Mouse (Mus musculus) hindbrain, embryonic 16.5 days (tissue): ENCODE results near the gene Mat2b. TPM values are rescaled to one million over a fixed set of nuclear protein-coding genes. Genes with fewer than 3 reads are reported as not detected.
"Not testable (repeated sequence)": the region's sequence is repeated elsewhere in the genome, so short reads cannot be mapped to it uniquely, and the experiment has no call there.

Experiments used
- ATAC-seq: fragments of 200-750 bp; cut with Nextera tagmentation; 2 replicates; pipeline ENCODE4 v1.8.0; 2017; ENCODE audit warnings: moderate TSS enrichment, moderate library complexity
- H3K27ac ChIP-seq: fragments of 300-500 bp; sonication (generic); 2 replicates; pipeline ENCODE4 v1.5.1; 2014; ENCODE audit warnings: low read depth, mild to moderate bottlenecking, control low read depth, low read length, moderate library complexity
- H3K27me3 ChIP-seq: fragments of 300-500 bp; sonication (generic); replicated peaks from 2 replicates; pipeline ENCODE4 v1.6.1; 2014; ENCODE audit warnings: low read length; ENCODE audit not compliant: control insufficient read depth, insufficient read depth
- H3K36me3 ChIP-seq: fragments of 300-500 bp; sonication (generic); 2 replicates; pipeline ENCODE4 v1.6.1; 2014; ENCODE audit warnings: mild to moderate bottlenecking, low read length, moderate library complexity, mixed read lengths; ENCODE audit not compliant: control insufficient read depth, insufficient read depth
- H3K4me1 ChIP-seq: fragments of 300-500 bp; sonication (generic); 2 replicates; pipeline ENCODE4 v1.6.1; 2014; ENCODE audit warnings: low read depth, low read length; ENCODE audit not compliant: control insufficient read depth, insufficient read depth
- H3K4me2 ChIP-seq: fragments of 300-500 bp; sonication (generic); 2 replicates; pipeline ENCODE4 v1.6.1; 2014; ENCODE audit warnings: mild to moderate bottlenecking, low read length, control low read depth, moderate library complexity
- H3K4me3 ChIP-seq: fragments of 300-500 bp; sonication (generic); 2 replicates; pipeline ENCODE4 v1.5.1; 2014; ENCODE audit warnings: mild to moderate bottlenecking, low read length, control low read depth, moderate library complexity
- H3K9ac ChIP-seq: fragments of 300-500 bp; sonication (generic); 2 replicates; pipeline ENCODE4 v1.6.1; 2014; ENCODE audit warnings: low read depth, mild to moderate bottlenecking, control low read depth, low read length, moderate library complexity
- H3K9me3 ChIP-seq: fragments of 300-500 bp; sonication (generic); 2 replicates; pipeline ENCODE4 v1.6.1; 2014; ENCODE audit warnings: mild to moderate bottlenecking, low read length, moderate library complexity; ENCODE audit not compliant: control insufficient read depth
- WGBS: fragments of 180-500 bp; shearing (Covaris S2); extraction: QIAGEN DNeasy Blood & Tissue Kit; methylation state at CpG from one replicate; pipeline ENCODE4 v1.1.7; 2014; 5-methylcytosine and 5-hydroxymethylcytosine counted together
- polyA plus RNA-seq: library from polyadenylated mRNA; unstranded; fragments of >200 nt; fragmentation: Nextera tagmentation; extraction: Ambion mirVana; gene quantifications from 2 replicates; pipeline ENCODE4 v1.2.1, GENCODE M21; 2015

Mat2b gene
- polyA plus RNA-seq, 1 experiment from 2014 or later, result 59.0 TPM

DNA sequence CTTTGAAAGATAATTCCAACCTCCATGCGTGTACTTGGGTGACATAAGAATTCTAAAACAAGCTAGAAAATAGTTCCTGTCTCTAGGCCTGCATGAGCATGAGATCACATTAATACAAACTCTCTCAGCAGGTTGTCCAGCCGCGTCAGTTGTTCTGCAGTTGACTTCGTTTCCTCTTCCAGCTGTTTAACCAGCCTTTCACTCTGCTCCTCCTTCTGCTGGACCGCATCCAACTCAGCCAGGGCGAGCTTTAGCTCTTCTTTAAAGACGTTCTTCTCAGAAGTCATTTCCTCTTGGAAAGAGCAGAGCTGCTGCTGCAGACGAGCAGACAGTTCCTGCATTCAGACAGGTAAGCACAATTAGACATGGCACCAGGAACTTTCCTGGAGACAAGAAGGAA, 18.9 kb upstream of the Mat2b start:
- Histone ChIP-seq H3K4me1 (no peaks in the 10 kb centered on the region), H3K36me3 (no peaks in the 10 kb centered on the region), H3K9me3 (no peaks in the 10 kb centered on the region), H3K4me2 (no peak overlapping the region), H3K27me3 (no peaks in the 10 kb centered on the region), H3K4me3 (no peak overlapping the region), H3K9ac (no peak overlapping the region), H3K27ac (no peak overlapping the region)
- ATAC-seq, result no peak
- 69% methylated on average over 8 of the region's 8 CpGs for WGBS

DNA sequence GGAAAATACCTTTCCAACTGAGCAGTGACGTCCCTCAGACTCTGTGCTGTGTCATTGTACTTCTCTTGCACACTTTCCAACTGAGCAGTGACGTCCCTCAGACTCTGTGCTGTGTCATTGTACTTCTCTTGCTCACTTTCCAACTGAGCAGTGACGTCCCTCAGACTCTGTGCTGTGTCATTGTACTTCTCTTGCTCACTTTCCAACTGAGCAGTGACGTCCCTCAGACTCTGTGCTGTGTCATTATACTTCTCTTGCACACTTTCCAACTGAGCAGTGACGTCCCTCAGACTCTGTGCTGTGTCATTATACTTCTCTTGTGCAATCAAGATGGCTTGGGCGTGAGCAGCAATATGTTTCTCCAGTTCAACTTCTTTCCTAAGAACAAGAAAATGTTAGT, 14.9 kb upstream of the Mat2b start:
- not testable (repeated sequence) for H3K27ac ChIP-seq, ATAC-seq, H3K4me2 ChIP-seq, H3K4me1 ChIP-seq, H3K9ac ChIP-seq, H3K36me3 ChIP-seq, H3K27me3 ChIP-seq, H3K4me3 ChIP-seq, H3K9me3 ChIP-seq
- 87% methylated on average over 6 of the region's 6 CpGs for WGBS

DNA sequence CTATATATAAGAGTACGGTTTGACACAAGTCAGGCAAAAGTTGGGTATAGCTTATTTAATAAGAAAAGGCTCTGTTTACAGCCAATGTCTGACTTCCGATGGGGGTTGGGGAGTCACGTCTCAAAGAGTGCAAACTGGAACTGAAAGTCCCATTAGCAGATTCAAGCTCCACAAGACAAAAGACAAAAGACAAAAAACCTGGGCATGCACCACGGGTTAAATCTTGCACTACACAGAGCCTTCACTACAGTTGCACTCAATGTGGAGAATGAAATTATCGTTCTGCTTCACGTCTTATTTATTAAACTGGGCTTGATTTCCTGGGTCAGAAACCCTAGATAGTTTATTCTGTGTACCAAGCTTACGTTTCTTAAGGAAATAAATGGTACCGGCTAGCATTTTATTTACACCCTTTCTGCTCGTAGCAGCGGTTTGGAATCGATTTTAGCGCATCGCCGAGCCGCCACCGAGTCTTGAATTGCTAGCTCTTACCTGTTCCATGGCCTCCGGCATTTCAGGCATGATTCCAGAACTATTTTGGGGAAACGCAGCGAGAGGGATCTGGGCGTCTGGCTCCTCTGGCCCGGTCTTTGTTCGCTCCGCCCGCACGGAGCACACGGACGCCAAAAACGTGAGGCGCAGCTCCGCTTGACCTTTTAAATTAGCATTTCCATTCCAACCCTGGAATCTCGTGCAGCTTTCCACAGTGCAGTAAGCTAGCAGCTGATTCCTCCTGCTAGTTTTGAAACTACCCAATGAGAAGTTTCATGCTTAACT, 504 bp downstream of the Mat2b start:
- under 1% methylated on average over 31 of the region's 31 CpGs for WGBS
- H3K27me3 ChIP-seq, result no peaks in the 10 kb centered on the region
- H3K36me3 ChIP-seq, result no peaks in the 10 kb centered on the region
- H3K4me2 ChIP-seq, result peak overlapping the region; percentile 97
- ATAC-seq, result peak; percentile 55
- H3K4me1 ChIP-seq, result peaks cover 30% of the 10 kb centered on the region
- peak overlapping the region; percentile 63 for H3K9ac ChIP-seq
- H3K27ac ChIP-seq, result peak overlapping the region; percentile 83
- H3K4me3 ChIP-seq, result peak overlapping the region; percentile 83
- no peaks in the 10 kb centered on the region for H3K9me3 ChIP-seq

DNA sequence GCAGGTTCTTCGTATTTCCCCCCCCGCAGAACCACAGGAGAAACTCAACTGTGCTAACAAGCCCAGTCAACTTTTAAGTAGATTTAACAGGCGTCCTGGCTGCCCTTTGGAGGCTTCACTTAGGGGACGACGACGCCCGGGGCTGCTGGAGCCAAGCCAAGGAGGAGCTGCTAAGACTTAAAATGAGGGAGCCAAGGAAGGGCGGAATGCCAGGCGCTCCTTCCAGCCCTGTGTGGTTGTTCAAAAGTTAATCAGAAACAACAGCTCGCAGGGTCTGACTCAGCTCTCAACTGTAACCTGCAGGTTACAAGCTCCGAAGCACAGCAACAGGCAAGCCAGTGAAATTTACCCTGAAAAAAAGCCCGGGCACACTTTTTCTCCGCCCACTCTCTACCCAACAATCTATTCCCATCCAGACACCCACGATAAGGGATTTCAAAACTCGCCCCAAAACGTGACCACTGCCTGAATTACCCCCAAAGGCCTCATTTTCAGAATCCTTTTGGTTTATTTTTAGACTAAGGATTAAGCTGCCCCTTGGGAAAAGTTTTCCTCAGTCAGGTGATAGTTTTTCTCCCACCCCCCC, 1.5 kb downstream of the Mat2b start:
- under 1% methylated on average over 16 of the region's 16 CpGs for WGBS
- Histone ChIP-seq H3K4me1 (peaks cover 32% of the 10 kb centered on the region), H3K4me3 (peak overlapping the region; percentile 83), H3K27ac (peak overlapping the region; percentile 67), H3K36me3 (no peaks in the 10 kb centered on the region), H3K9ac (peak overlapping the region; percentile 54), H3K4me2 (peak overlapping the region; percentile 97), H3K27me3 (no peaks in the 10 kb centered on the region), H3K9me3 (no peaks in the 10 kb centered on the region)
- ATAC-seq, result no peak

DNA sequence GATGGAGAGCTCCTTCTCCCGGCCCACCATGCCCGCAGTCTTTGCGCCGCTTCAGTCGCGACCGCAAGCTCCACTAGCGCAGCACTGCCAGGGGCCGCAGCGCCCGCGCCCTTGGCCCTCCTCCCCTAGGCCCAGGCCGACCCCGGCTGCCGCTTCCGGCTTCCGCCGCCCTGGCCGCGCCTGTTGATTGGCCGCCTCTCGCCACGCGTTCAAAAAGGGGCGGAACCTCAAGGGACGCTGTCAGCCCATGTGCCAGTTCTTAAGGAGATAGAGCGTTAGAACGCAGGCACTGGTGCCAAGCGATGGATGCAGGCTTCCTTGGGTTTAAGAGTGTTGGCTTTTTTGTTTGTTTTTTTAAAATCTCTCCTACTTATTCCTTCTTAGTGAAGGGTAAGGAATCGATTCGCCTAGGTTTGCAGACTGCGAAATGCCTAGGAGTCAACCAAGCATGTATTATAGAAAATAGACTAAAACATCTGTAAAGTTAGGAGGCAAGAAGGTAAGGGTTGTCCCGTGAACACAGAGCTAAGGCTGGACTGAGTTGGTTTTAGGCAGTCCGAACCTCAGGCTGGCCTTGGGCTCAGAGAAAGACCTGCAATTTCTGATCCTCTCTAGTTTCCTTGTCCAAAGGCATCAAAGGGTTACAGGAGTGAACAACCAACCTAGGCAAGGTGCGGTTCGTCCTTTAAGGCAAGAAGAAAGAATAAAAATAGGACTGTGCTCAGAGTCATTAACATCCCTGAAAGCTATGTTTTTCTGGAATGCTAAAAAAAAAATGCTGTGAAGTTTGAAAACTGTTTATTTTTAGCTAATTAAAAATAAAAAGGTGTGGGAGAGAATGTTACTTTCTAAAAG, 2.3 kb downstream of the Mat2b start:
- Histone ChIP-seq H3K4me1 (peaks cover 32% of the 10 kb centered on the region), H3K36me3 (no peaks in the 10 kb centered on the region), H3K4me3 (peak overlapping the region; percentile 83), H3K27me3 (no peaks in the 10 kb centered on the region), H3K9ac (peak overlapping the region; percentile 78), H3K27ac (peak overlapping the region; percentile 78), H3K9me3 (no peaks in the 10 kb centered on the region), H3K4me2 (peak overlapping the region; percentile 97)
- ATAC-seq, result peak; percentile 99
- under 1% methylated on average over 32 of the region's 36 CpGs for WGBS

DNA sequence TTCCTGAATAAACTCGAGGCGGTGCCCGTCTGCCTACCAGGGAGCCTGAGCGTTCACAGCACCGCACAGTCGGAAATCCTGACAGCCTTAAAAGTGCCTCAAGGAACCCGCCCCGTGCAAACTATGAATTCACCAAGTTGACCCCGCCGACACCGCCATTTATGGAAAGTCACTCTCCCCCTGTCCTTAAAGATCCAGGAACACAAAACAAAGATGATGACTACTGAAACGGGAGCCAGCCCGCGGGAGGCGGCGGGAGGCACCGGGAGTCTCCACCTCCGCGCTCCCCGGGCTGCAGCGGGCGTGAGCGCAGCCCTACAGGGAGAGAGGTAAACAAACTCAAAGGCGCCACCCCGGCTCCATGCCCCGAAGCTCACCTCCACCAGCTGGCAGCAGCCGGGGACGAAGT, 2.9 kb downstream of the Mat2b start:
- no peaks in the 10 kb centered on the region for H3K27me3 ChIP-seq
- WGBS, result 0% methylated on average over 23 of the region's 28 CpGs
- peak overlapping the region; percentile 83 for H3K4me3 ChIP-seq
- peak; percentile 84 for ATAC-seq
- no peaks in the 10 kb centered on the region for H3K9me3 ChIP-seq
- H3K4me1 ChIP-seq, result peaks cover 32% of the 10 kb centered on the region
- 0 out of 2 replicates have a peak, but pooled peaks cover 2% of the 10 kb centered on the region for H3K36me3 ChIP-seq
- peak overlapping the region; percentile 78 for H3K27ac ChIP-seq
- H3K4me2 ChIP-seq, result peak overlapping the region; percentile 97
- H3K9ac ChIP-seq, result peak overlapping the region; percentile 78

DNA sequence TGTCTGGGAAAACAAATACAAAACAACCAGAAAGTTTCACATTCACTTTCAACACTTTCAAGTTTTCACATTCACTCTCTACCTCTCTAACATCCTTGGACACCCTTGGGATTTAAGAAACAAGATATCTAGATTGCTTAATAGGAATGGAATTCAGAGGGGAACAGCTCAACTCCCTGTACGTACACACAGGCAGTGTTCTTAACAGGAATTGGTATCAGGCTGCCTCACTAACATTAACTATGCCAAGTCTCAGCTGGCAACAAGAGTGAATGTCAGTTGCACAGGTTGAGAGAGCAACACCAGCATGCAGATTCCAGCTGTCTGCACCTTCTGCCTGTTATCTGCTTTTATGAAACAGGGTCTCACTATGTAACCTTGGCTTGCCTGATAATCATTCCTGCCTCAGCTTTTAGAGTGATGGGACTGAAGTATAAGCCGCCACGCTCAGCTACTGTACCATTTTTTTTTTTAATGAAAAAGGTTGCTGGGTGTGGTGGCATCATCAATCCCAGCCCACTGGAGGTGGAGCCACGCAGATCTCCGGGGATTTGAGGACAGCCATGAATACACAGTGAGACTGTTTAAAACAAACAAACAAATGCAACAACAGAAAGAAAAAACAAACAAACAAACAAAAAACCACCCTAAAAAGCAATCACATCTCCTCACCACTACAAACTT, 4.4 kb downstream of the Mat2b start:
- no peaks in the 10 kb centered on the region for H3K9me3 ChIP-seq
- H3K4me3 ChIP-seq, result no peak overlapping the region
- H3K27ac ChIP-seq, result no peak overlapping the region
- no peak for ATAC-seq
- H3K4me2 ChIP-seq, result no peak overlapping the region; the same call in 1 of the 2 replicates
- H3K9ac ChIP-seq, result no peak overlapping the region
- H3K36me3 ChIP-seq, result peaks cover 5% of the 10 kb centered on the region; the same call in 1 of the 2 replicates
- H3K27me3 ChIP-seq, result no peaks in the 10 kb centered on the region
- peaks cover 32% of the 10 kb centered on the region for H3K4me1 ChIP-seq
- 66% methylated on average over 5 of the region's 5 CpGs for WGBS

DNA sequence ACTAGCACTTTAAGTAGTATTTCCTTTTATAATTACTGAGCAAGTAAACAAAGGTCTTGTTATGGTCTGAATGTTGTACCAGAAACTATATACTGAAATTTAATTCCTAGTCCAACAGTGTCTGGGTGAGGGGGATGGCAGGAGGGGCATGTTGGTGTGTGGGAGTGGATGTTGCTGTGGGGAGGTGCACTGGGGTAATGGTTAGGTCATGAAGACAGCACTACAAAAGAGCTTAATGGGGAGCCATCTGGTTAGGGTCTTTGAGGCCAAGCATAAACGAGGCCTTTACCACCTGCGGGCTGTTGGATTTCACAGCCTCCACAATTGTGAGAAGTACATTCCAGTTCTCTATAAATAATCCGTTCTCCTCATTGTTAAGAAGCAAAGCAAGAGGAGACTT, 11.7 kb downstream of the Mat2b start:
- ATAC-seq, result no peak
- H3K27ac ChIP-seq, result no peak overlapping the region
- no peak overlapping the region for H3K9ac ChIP-seq
- peaks cover 47% of the 10 kb centered on the region for H3K36me3 ChIP-seq
- H3K4me3 ChIP-seq, result no peak overlapping the region
- no peaks in the 10 kb centered on the region for H3K27me3 ChIP-seq
- no peak overlapping the region for H3K4me2 ChIP-seq
- no peaks in the 10 kb centered on the region for H3K9me3 ChIP-seq
- H3K4me1 ChIP-seq, result no peaks in the 10 kb centered on the region
- 60% methylated on average over 3 of the region's 3 CpGs for WGBS
